Mouse (Mus musculus) hindbrain, embryonic 16.5 days (tissue): ENCODE data around the gene Scube3. TPM values are rescaled to one million over a fixed set of nuclear protein-coding genes. Genes with fewer than 3 reads are reported as not detected.

Experiments
- ATAC-seq: fragments of 200-750 bp; cut with Nextera tagmentation; 2 replicates; pipeline ENCODE4 v1.8.0; 2017; ENCODE audit warnings: moderate TSS enrichment, moderate library complexity
- H3K27ac ChIP-seq: fragments of 300-500 bp; sonication (generic); 2 replicates; pipeline ENCODE4 v1.5.1; 2014; ENCODE audit warnings: low read depth, mild to moderate bottlenecking, control low read depth, low read length, moderate library complexity
- H3K27me3 ChIP-seq: fragments of 300-500 bp; sonication (generic); replicated peaks from 2 replicates; pipeline ENCODE4 v1.6.1; 2014; ENCODE audit warnings: low read length; ENCODE audit not compliant: control insufficient read depth, insufficient read depth
- H3K36me3 ChIP-seq: fragments of 300-500 bp; sonication (generic); 2 replicates; pipeline ENCODE4 v1.6.1; 2014; ENCODE audit warnings: mild to moderate bottlenecking, low read length, moderate library complexity, mixed read lengths; ENCODE audit not compliant: control insufficient read depth, insufficient read depth
- H3K4me1 ChIP-seq: fragments of 300-500 bp; sonication (generic); 2 replicates; pipeline ENCODE4 v1.6.1; 2014; ENCODE audit warnings: low read depth, low read length; ENCODE audit not compliant: control insufficient read depth, insufficient read depth
- H3K4me2 ChIP-seq: fragments of 300-500 bp; sonication (generic); 2 replicates; pipeline ENCODE4 v1.6.1; 2014; ENCODE audit warnings: mild to moderate bottlenecking, low read length, control low read depth, moderate library complexity
- H3K4me3 ChIP-seq: fragments of 300-500 bp; sonication (generic); 2 replicates; pipeline ENCODE4 v1.5.1; 2014; ENCODE audit warnings: mild to moderate bottlenecking, low read length, control low read depth, moderate library complexity
- H3K9ac ChIP-seq: fragments of 300-500 bp; sonication (generic); 2 replicates; pipeline ENCODE4 v1.6.1; 2014; ENCODE audit warnings: low read depth, mild to moderate bottlenecking, control low read depth, low read length, moderate library complexity
- H3K9me3 ChIP-seq: fragments of 300-500 bp; sonication (generic); 2 replicates; pipeline ENCODE4 v1.6.1; 2014; ENCODE audit warnings: mild to moderate bottlenecking, low read length, moderate library complexity; ENCODE audit not compliant: control insufficient read depth
- WGBS: fragments of 180-500 bp; shearing (Covaris S2); extraction: QIAGEN DNeasy Blood & Tissue Kit; methylation state at CpG from one replicate; pipeline ENCODE4 v1.1.7; 2014; 5-methylcytosine and 5-hydroxymethylcytosine counted together
- polyA plus RNA-seq: library from polyadenylated mRNA; unstranded; fragments of >200 nt; fragmentation: Nextera tagmentation; extraction: Ambion mirVana; gene quantifications from 2 replicates; pipeline ENCODE4 v1.2.1, GENCODE M21; 2015

The Scube3 gene
- polyA plus RNA-seq, 1 experiment from 2014 or later, result 3.0 TPM

- Histone ChIP-seq H3K9ac (no peak overlapping the region), H3K36me3 (no peaks in the 10 kb centered on the region), H3K4me1 (peaks cover 34% of the 10 kb centered on the region), H3K27ac (no peak overlapping the region), H3K9me3 (no peaks in the 10 kb centered on the region), H3K4me2 (peak overlapping the region; percentile 91), H3K4me3 (no peak overlapping the region), H3K27me3 (0 out of 2 replicates have a peak, but pooled peaks cover 4% of the 10 kb centered on the region)
- ATAC-seq, result no peak
- WGBS, result 25% methylated on average over 13 of the region's 13 CpGs
Observed at GRCm38 (mm10) chr17:28140431-28141204, 1.3 kb upstream of the Scube3 start.

GRCm38 (mm10) chr17:28141205-28141650 lies 713 bp upstream of the Scube3 start:
- WGBS, result under 1% methylated on average over 15 of the region's 15 CpGs
- Histone ChIP-seq H3K9ac (peak overlapping the region; percentile 78), H3K4me3 (peak overlapping the region; percentile 74), H3K9me3 (no peaks in the 10 kb centered on the region), H3K36me3 (no peaks in the 10 kb centered on the region), H3K27me3 (0 out of 2 replicates have a peak, but pooled peaks cover 4% of the 10 kb centered on the region), H3K4me1 (peaks cover 39% of the 10 kb centered on the region), H3K4me2 (peak overlapping the region; percentile 91), H3K27ac (peak overlapping the region; percentile 82)
- 0 out of 2 replicates have a peak, but pooled peaks have one; percentile 3 for ATAC-seq

- peak overlapping the region; percentile 82; the same call in 1 of the 2 replicates for H3K27ac ChIP-seq
- H3K36me3 ChIP-seq, result no peaks in the 10 kb centered on the region
- H3K4me1 ChIP-seq, result peaks cover 42% of the 10 kb centered on the region
- peak overlapping the region; percentile 78 for H3K9ac ChIP-seq
- H3K9me3 ChIP-seq, result no peaks in the 10 kb centered on the region
- 0 out of 2 replicates have a peak, but pooled peaks cover 4% of the 10 kb centered on the region for H3K27me3 ChIP-seq
- ATAC-seq, result no peak
- H3K4me2 ChIP-seq, result peak overlapping the region; percentile 91
- H3K4me3 ChIP-seq, result peak overlapping the region; percentile 74
- WGBS, result under 1% methylated on average over 33 of the region's 33 CpGs
Observed at GRCm38 (mm10) chr17:28142700-28143610, 1.0 kb downstream of the Scube3 start.

GRCm38 (mm10) chr17:28143751-28144150 lies 1.8 kb downstream of the Scube3 start:
- Histone ChIP-seq H3K9me3 (no peaks in the 10 kb centered on the region), H3K4me2 (peak overlapping the region; percentile 91), H3K27ac (peak overlapping the region; percentile 17; the same call in 1 of the 2 replicates), H3K36me3 (no peaks in the 10 kb centered on the region), H3K9ac (peak overlapping the region; percentile 45), H3K4me3 (peak overlapping the region; percentile 30), H3K27me3 (0 out of 2 replicates have a peak, but pooled peaks cover 4% of the 10 kb centered on the region), H3K4me1 (peaks cover 42% of the 10 kb centered on the region)
- ATAC-seq, result no peak
- 1% methylated on average over 9 of the region's 9 CpGs for WGBS

GRCm38 (mm10) chr17:28144241-28144640 lies 2.3 kb downstream of the Scube3 start:
- Histone ChIP-seq H3K27me3 (0 out of 2 replicates have a peak, but pooled peaks cover 4% of the 10 kb centered on the region), H3K9me3 (no peaks in the 10 kb centered on the region), H3K4me2 (peak overlapping the region; percentile 91), H3K9ac (peak overlapping the region; percentile 45), H3K4me1 (peaks cover 42% of the 10 kb centered on the region), H3K4me3 (peak overlapping the region; percentile 30), H3K36me3 (no peaks in the 10 kb centered on the region), H3K27ac (peak overlapping the region; percentile 17; the same call in 1 of the 2 replicates)
- ATAC-seq, result no peak
- WGBS, result 8% methylated on average over 6 of the region's 6 CpGs

- no peaks in the 10 kb centered on the region for H3K36me3 ChIP-seq
- 55% methylated on average over 3 of the region's 3 CpGs for WGBS
- no peak overlapping the region for H3K4me3 ChIP-seq
- ATAC-seq, result no peak
- H3K9me3 ChIP-seq, result no peaks in the 10 kb centered on the region
- H3K4me2 ChIP-seq, result no peak overlapping the region
- H3K27ac ChIP-seq, result no peak overlapping the region
- peaks cover 23% of the 10 kb centered on the region for H3K4me1 ChIP-seq
- no peak overlapping the region for H3K9ac ChIP-seq
- no peaks in the 10 kb centered on the region for H3K27me3 ChIP-seq
Observed at GRCm38 (mm10) chr17:28148288-28148687, 6.3 kb downstream of the Scube3 start.

GRCm38 (mm10) chr17:28149734-28150133 lies 7.8 kb downstream of the Scube3 start:
- no peak overlapping the region for H3K27ac ChIP-seq
- no peaks in the 10 kb centered on the region for H3K27me3 ChIP-seq
- ATAC-seq, result no peak
- H3K4me1 ChIP-seq, result peaks cover 12% of the 10 kb centered on the region
- H3K4me3 ChIP-seq, result no peak overlapping the region
- H3K36me3 ChIP-seq, result no peaks in the 10 kb centered on the region
- no peaks in the 10 kb centered on the region for H3K9me3 ChIP-seq
- no peak overlapping the region for H3K9ac ChIP-seq
- no peak overlapping the region for H3K4me2 ChIP-seq
- 48% methylated on average over 8 of the region's 8 CpGs for WGBS

- no peak overlapping the region for H3K4me2 ChIP-seq
- H3K27me3 ChIP-seq, result no peaks in the 10 kb centered on the region
- WGBS, result 72% methylated on average over 12 of the region's 12 CpGs
- H3K27ac ChIP-seq, result no peak overlapping the region
- ATAC-seq, result no peak
- no peaks in the 10 kb centered on the region for H3K36me3 ChIP-seq
- no peak overlapping the region for H3K9ac ChIP-seq
- no peak overlapping the region for H3K4me3 ChIP-seq
- peaks cover 9% of the 10 kb centered on the region for H3K4me1 ChIP-seq
- H3K9me3 ChIP-seq, result no peaks in the 10 kb centered on the region
Observed at GRCm38 (mm10) chr17:28150456-28150855, 8.5 kb downstream of the Scube3 start.
